In the genomic region with DNA sequence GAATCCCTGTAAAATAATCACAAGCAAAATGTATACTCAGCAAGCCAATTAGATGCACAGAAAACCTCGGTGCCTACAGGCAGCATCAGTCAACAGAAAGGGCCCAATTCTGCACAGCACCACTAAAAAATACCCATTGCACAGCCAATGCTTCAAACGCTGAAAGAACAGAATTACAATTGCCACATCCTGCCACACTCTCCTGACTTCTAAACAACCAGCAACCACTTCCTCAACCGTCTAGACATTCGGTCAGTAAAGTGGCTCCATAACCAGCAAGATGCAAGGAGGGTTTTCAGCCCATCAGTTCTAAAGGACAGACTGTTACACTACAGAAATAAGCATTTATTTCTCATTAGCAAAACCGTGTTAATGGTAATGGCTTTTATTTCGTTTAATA, we compare ENCODE assay signal across 18 mouse cellular contexts.
DNase-seq lines count a peak whose midpoint lies in the region; ATAC-seq and TF ChIP-seq lines count a peak whose summit lies in the region.
"Had no signal": no experiment of that assay in that cellular context is flagged by ENCODE, and none has a peak within 500 bp of the region (broad histone marks: within the 10 kb centered on the region; RNA-seq: fewer than 3 reads in every experiment).

No protein-coding gene starts in this region.

- no peak overlapping the region for H3K9ac ChIP-seq in liver, adult 2 months (ENCODE audit: low read depth, low read length)
- no peak overlapping the region for H3K9ac ChIP-seq in liver, embryonic 11.5 days (ENCODE audit: low read depth, low read length)
- H3K9ac ChIP-seq in forebrain, embryonic 15.5 days (replicated peaks): no peak overlapping the region
- H3K9ac ChIP-seq: hindbrain, embryonic 13.5 days had no signal

- TF ChIP-seq POLR2A in liver, adult 2 months (IDR thresholded peaks at IDR 0.05; ENCODE audit: extremely low read depth, insufficient read depth, low read length): no peak

- ATAC-seq in liver, embryonic 11.5 days (replicated peaks; ENCODE audit: low FRiP score): no peak
- ATAC-seq in activated CD4-positive, CD25-positive, alpha-beta regulatory T cell, adult 4 months: peak; percentile 96
- ATAC-seq in megakaryocyte progenitor cell, adult 5-6 weeks (replicated peaks; ENCODE audit: poor library complexity): peak; percentile 77
- no peak for ATAC-seq in forebrain, embryonic 15.5 days (replicated peaks)
- ATAC-seq: intestine, postnatal 0 days had no signal

- intact Hi-C loops in left cerebral cortex, postnatal 4 days (cut with DNase I): loop anchor here (5.0 kb wide), 1 partner anchor 520 kb away; no protein-coding TSS in a partner anchor

- H3K4me3 ChIP-seq in liver, adult 2 months (ENCODE audit: insufficient read depth, low read depth, low read length): no peak overlapping the region
- no peak overlapping the region for H3K4me3 ChIP-seq in liver, embryonic 11.5 days (ENCODE audit: low read depth, low read length)
- H3K4me3 ChIP-seq in heart, embryonic 10.5 days: no peak overlapping the region
- no peak overlapping the region for H3K4me3 ChIP-seq in forebrain, embryonic 15.5 days
- H3K4me3 ChIP-seq: forebrain, embryonic 10.5 days; hindbrain, embryonic 13.5 days had no signal

- no peaks in the 10 kb centered on the region for H3K27me3 ChIP-seq in liver, adult 2 months (ENCODE audit: control insufficient read depth, insufficient read depth, low read length)
- H3K27me3 ChIP-seq in liver, embryonic 11.5 days (replicated peaks; ENCODE audit: control insufficient read depth, insufficient read depth, low read length): no peaks in the 10 kb centered on the region
- H3K27me3 ChIP-seq in heart, embryonic 10.5 days (ENCODE audit: insufficient read depth, poor library complexity, severe bottlenecking): no peaks in the 10 kb centered on the region
- no peaks in the 10 kb centered on the region for H3K27me3 ChIP-seq in forebrain, embryonic 15.5 days
- H3K27me3 ChIP-seq: hindbrain, embryonic 13.5 days had no signal

- no peak overlapping the region for H3K4me2 ChIP-seq in liver, embryonic 11.5 days
- no peak overlapping the region for H3K4me2 ChIP-seq in forebrain, embryonic 15.5 days (replicated peaks)
- H3K4me2 ChIP-seq: hindbrain, embryonic 13.5 days had no signal

- no peaks in the 10 kb centered on the region for H3K36me3 ChIP-seq in liver, adult 2 months (ENCODE audit: control insufficient read depth, insufficient read depth, low read length)
- H3K36me3 ChIP-seq in liver, embryonic 11.5 days (ENCODE audit: control insufficient read depth, insufficient read depth, low read length): no peaks in the 10 kb centered on the region
- no peaks in the 10 kb centered on the region for H3K36me3 ChIP-seq in heart, embryonic 10.5 days
- no peaks in the 10 kb centered on the region for H3K36me3 ChIP-seq in forebrain, embryonic 15.5 days
- H3K36me3 ChIP-seq: forebrain, embryonic 10.5 days; hindbrain, embryonic 13.5 days had no signal

- H3K4me1 ChIP-seq in liver, adult 2 months (ENCODE audit: control insufficient read depth, insufficient read depth, low read length): no peaks in the 10 kb centered on the region
- H3K4me1 ChIP-seq in liver, embryonic 11.5 days (replicated peaks; ENCODE audit: control insufficient read depth, insufficient read depth, low read length): no peaks in the 10 kb centered on the region
- no peaks in the 10 kb centered on the region for H3K4me1 ChIP-seq in heart, embryonic 10.5 days
- H3K4me1 ChIP-seq in forebrain, embryonic 15.5 days: no peaks in the 10 kb centered on the region
- H3K4me1 ChIP-seq: forebrain, embryonic 10.5 days had no signal

- TF ChIP-seq CTCF in liver, adult 2 months (IDR thresholded peaks at IDR 0.05; ENCODE audit: low read depth, low read length): no peak

- no peaks in the 10 kb centered on the region for H3K79me2 ChIP-seq in liver, adult 2 months (ENCODE audit: control insufficient read depth, insufficient read depth, low read length)

- 69% methylated on average over 6 of the region's 6 CpGs for WGBS in liver, adult 2 months
- WGBS in liver, embryonic 11.5 days: 60% methylated on average over 6 of the region's 6 CpGs
- WGBS in heart, embryonic 10.5 days: 80% methylated on average over 6 of the region's 6 CpGs
- WGBS in forebrain, embryonic 15.5 days: 89% methylated on average over 6 of the region's 6 CpGs

- no peaks in the 10 kb centered on the region for H3K9me3 ChIP-seq in liver, embryonic 11.5 days (ENCODE audit: control insufficient read depth, low read length)
- no peaks in the 10 kb centered on the region for H3K9me3 ChIP-seq in heart, embryonic 10.5 days
- H3K9me3 ChIP-seq in forebrain, embryonic 15.5 days: no peaks in the 10 kb centered on the region
- H3K9me3 ChIP-seq: forebrain, embryonic 10.5 days; hindbrain, embryonic 13.5 days had no signal

- H3K27ac ChIP-seq in liver, adult 2 months (replicated peaks; ENCODE audit: insufficient read depth, low read depth, low read length): no peak overlapping the region
- no peak overlapping the region for H3K27ac ChIP-seq in liver, embryonic 11.5 days (ENCODE audit: low read depth, low read length)
- no peak overlapping the region for H3K27ac ChIP-seq in heart, embryonic 10.5 days
- H3K27ac ChIP-seq in forebrain, embryonic 15.5 days (replicated peaks): no peak overlapping the region
- H3K27ac ChIP-seq: forebrain, embryonic 10.5 days; hindbrain, embryonic 13.5 days; kidney, postnatal 0 days had no signal

- DNase-seq in liver, adult 2 months (ENCODE audit: extremely low read depth, low read depth, low spot score): peak; percentile 2
- DNase-seq in liver, embryonic 11.5 days (ENCODE audit: low spot score): no peak
- DNase-seq in thymus, postnatal 14 days: peak; percentile 66
- DNase-seq in heart, embryonic 10.5 days (ENCODE audit: low spot score): no peak
- DNase-seq in left cerebral cortex, postnatal 4 days: no peak
- DNase-seq: adrenal gland, adult 2 months; cerebellum, adult 9-11 months; gastrocnemius, postnatal 14 days; layer of hippocampus, postnatal 36 days; lung, postnatal 10 days; right cerebral cortex, postnatal 4 days had no signal

Comparison
In these comparisons a context has a peak if more than half of its experiments do, and no peak if none do; other contexts are left out.
1. DNase-seq: peak in liver, adult 2 months (single experiment) and thymus, postnatal 14 days (single experiment); none in liver, embryonic 11.5 days (single experiment), heart, embryonic 10.5 days (single experiment) and left cerebral cortex, postnatal 4 days (single experiment).
2. ATAC-seq: peak in activated CD4-positive, CD25-positive, alpha-beta regulatory T cell, adult 4 months (single experiment) and megakaryocyte progenitor cell, adult 5-6 weeks (single experiment); none in liver, embryonic 11.5 days (single experiment) and forebrain, embryonic 15.5 days (single experiment).